Mouse (Mus musculus) adrenal gland, postnatal 4 days (tissue): ENCODE measurements around the gene Rnpepl1. TPM values are rescaled to one million over a fixed set of nuclear protein-coding genes. Genes with fewer than 3 reads are reported as not detected.

Experiments
- DNase-seq, 2 experiments: peaks; one replicate each; pipeline ENCODE4 v3.0.0; 2021 to 2022; ENCODE audit warnings: low spot score in 2 of 2, mixed read lengths in 2 of 2
- long read RNA-seq, 2 experiments: library from polyadenylated mRNA; stranded (forward); transcript quantifications; one replicate each; pipeline ENCODE4 v2.0.0; 2021
- total RNA-seq, 2 experiments: library from RNA; stranded (reverse); gene quantifications; 2 replicates each; pipeline ENCODE4 v1.2.3; 2021

Gene Rnpepl1
- 10 to 100 TPM; 74.3 to 74.6 TPM for total RNA-seq
- long read RNA-seq, experiment 1, transcript Rnpepl1-201 (11 exons, 3,337 nt), result major isoform, 33 of 108 reads
- long read RNA-seq, experiment 1, partial matches to known transcripts, result 30 of 108 reads
- long read RNA-seq, experiment 1, other reads (novel, unspliced or antisense), result 42 of 108 reads
- long read RNA-seq, experiment 2, transcript Rnpepl1-201 (11 exons, 3,337 nt), result major isoform, 36 of 135 reads
- long read RNA-seq, experiment 2, partial matches to known transcripts, result 43 of 135 reads
- long read RNA-seq, experiment 2, other reads (novel, unspliced or antisense), result 54 of 135 reads

GRCm38 (mm10) chr1:92910239-92910885, at the start of gene Rnpepl1:
Gene Rnpepl1, plus strand, starts transcription at chr1:92910783.
- DNase-seq, result peak; percentile 56

GRCm38 (mm10) chr1:92861503-92861902, 49.1 kb upstream of the Rnpepl1 start:
- no peak for DNase-seq

GRCm38 (mm10) chr1:92863268-92863667, 47.3 kb upstream of the Rnpepl1 start:
- DNase-seq, result no peak

GRCm38 (mm10) chr1:92866170-92866569, 44.4 kb upstream of the Rnpepl1 start:
- no peak for DNase-seq

- DNase-seq, result no peak
Measured at GRCm38 (mm10) chr1:92869985-92870384, 40.6 kb upstream of the Rnpepl1 start.

GRCm38 (mm10) chr1:92872666-92873065, 37.9 kb upstream of the Rnpepl1 start:
- no peak for DNase-seq

GRCm38 (mm10) chr1:92874011-92874410, 36.6 kb upstream of the Rnpepl1 start:
- DNase-seq, result no peak

GRCm38 (mm10) chr1:92875360-92876111, 35.0 kb upstream of the Rnpepl1 start:
- no peak for DNase-seq

GRCm38 (mm10) chr1:92877431-92877978, 33.1 kb upstream of the Rnpepl1 start:
- no peak for DNase-seq

- no peak for DNase-seq
Measured at GRCm38 (mm10) chr1:92878066-92878741, 32.4 kb upstream of the Rnpepl1 start.

- no peak for DNase-seq
Measured at GRCm38 (mm10) chr1:92879266-92879665, 31.3 kb upstream of the Rnpepl1 start.

GRCm38 (mm10) chr1:92880101-92880500, 30.5 kb upstream of the Rnpepl1 start:
- DNase-seq, result no peak

- DNase-seq, result no peak
Measured at GRCm38 (mm10) chr1:92881982-92882381, 28.6 kb upstream of the Rnpepl1 start.

- no peak for DNase-seq
Measured at GRCm38 (mm10) chr1:92888901-92889655, 21.5 kb upstream of the Rnpepl1 start.

GRCm38 (mm10) chr1:92892791-92893190, 17.8 kb upstream of the Rnpepl1 start:
- DNase-seq, result no peak

- no peak for DNase-seq
Measured at GRCm38 (mm10) chr1:92893896-92894295, 16.7 kb upstream of the Rnpepl1 start.

GRCm38 (mm10) chr1:92895089-92895488, 15.5 kb upstream of the Rnpepl1 start:
- peak; percentile 41 to 53 for DNase-seq

GRCm38 (mm10) chr1:92902786-92903185, 7.8 kb upstream of the Rnpepl1 start, which contains the start of gene Ankmy1:
Gene Ankmy1, minus strand, starts transcription at chr1:92902906.
- DNase-seq, result peak; percentile 30 to 32

GRCm38 (mm10) chr1:92903627-92904026, 7.0 kb upstream of the Rnpepl1 start:
- DNase-seq, result no peak

GRCm38 (mm10) chr1:92905703-92906310, 4.8 kb upstream of the Rnpepl1 start:
- no peak for DNase-seq
